Mouse (Mus musculus): Measurements from ENCODE around the gene Emx1. TPM values are rescaled to one million over a fixed set of nuclear protein-coding genes. Genes with fewer than 3 reads are reported as not detected.

Gene Emx1
- polyA plus RNA-seq, 1 experiment from 2014 or later, result 2.6 TPM

DNA sequence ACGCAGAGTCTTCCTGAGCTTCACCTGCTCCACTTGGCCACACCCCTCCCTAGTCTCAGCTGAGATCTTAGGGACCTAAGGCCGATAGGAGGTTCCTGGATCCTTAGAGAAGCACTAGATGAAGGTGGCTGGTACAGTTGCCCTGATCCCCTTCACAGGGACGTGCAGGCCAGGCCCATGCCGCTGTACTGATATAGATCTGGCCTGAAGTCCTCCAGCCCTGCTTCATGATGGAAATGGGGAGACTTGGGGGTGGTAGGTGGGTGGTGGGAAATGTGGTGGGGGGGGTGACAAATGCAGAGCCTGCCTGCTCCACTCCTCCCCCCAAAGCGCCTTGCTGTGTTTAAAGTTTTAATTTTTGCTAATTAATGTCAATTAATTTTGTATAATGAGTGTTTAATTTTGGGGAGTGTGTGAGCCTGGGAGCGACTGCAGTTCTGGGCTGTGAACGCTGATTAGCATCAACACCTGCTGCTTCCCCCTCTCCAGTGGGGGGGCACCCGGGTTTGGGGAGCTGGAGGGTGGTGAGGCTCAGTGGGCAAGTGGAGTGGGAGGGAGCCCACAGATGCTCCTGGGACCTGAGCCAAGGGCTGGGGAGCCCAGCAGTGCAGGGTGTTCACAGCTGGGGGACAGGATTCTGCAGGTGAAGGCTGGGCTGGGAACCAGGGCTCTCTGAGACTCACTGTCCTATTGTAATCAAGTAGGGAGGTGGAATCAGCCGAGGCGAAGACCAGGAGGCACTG lies 50.5 kb downstream of the Emx1 start:
- no peak overlapping the region for H3K4me3 ChIP-seq
- H3K27me3 ChIP-seq (replicated peaks; ENCODE audit: low read depth, poor library complexity, severe bottlenecking), result 0 out of 2 replicates have a peak, but pooled peaks cover 16% of the 10 kb centered on the region
- no peaks in the 10 kb centered on the region for H3K36me3 ChIP-seq (replicated peaks)
- H3K4me1 ChIP-seq, result peaks cover 39% of the 10 kb centered on the region
- H3K9me3 ChIP-seq, result no peaks in the 10 kb centered on the region
- DNase-seq (ENCODE audit: low spot score), result no peak
- 57% methylated on average over 10 of the region's 10 CpGs for WGBS
- H3K27ac ChIP-seq (replicated peaks), result no peak overlapping the region

DNA sequence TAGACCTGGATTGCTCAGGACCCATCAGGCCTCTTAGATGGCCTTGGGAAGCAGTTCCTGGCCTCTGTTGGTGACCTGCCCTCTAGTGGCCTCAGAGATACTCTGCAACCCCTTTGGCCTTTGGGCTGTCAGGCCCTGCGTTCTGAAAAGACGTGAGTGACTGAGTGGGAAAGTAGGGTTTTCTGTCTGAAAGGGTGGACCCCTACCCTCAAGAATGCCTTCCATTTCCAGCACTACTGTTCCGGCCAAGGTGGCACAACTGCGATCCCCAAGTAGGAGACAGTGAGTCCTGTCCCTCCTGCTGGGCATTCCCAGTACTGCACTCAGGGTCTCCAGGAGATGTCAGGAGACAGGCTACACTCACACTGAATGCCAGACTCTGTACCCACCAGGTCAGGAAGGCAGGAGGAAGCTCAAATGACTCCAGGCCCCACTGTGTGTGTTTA lies 51.8 kb downstream of the Emx1 start:
- no peak overlapping the region for H3K4me3 ChIP-seq
- H3K36me3 ChIP-seq (replicated peaks), result no peaks in the 10 kb centered on the region
- no peaks in the 10 kb centered on the region for H3K9me3 ChIP-seq
- DNase-seq (ENCODE audit: low spot score), result peak; percentile 81
- H3K27ac ChIP-seq (replicated peaks), result no peak overlapping the region
- peaks cover 33% of the 10 kb centered on the region for H3K4me1 ChIP-seq
- 0 out of 2 replicates have a peak, but pooled peaks cover 6% of the 10 kb centered on the region for H3K27me3 ChIP-seq (replicated peaks; ENCODE audit: low read depth, poor library complexity, severe bottlenecking)
- WGBS, result 8% methylated on average over 4 of the region's 4 CpGs

DNA sequence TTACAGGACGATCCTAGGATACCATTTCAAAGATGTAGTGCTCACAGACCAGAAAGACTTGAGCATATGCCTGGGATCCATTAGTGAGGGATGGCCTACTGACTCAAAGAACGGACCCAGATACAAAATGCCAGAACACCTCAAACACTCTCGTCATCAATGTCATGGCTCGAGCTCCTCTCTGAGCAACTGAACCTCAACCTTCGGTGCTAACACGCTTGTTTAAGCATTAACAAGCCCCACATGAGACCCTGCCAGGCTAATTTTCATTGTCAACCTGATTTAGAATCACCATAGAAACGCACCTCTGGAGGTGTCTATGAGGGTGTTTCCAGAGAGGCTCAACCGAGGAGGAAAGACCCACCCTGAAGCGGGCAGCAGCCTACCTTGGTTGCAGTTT lies 62.6 kb downstream of the Emx1 start:
- no peak for DNase-seq (ENCODE audit: low spot score)
- H3K4me3 ChIP-seq, result no peak overlapping the region
- H3K36me3 ChIP-seq (replicated peaks), result no peaks in the 10 kb centered on the region
- H3K9me3 ChIP-seq, result peaks cover 3% of the 10 kb centered on the region
- H3K27ac ChIP-seq (replicated peaks), result no peak overlapping the region
- no peaks in the 10 kb centered on the region for H3K27me3 ChIP-seq (replicated peaks; ENCODE audit: low read depth, poor library complexity, severe bottlenecking)
- H3K4me1 ChIP-seq, result peaks cover 17% of the 10 kb centered on the region
- WGBS, result 89% methylated on average over 9 of the region's 9 CpGs

DNA sequence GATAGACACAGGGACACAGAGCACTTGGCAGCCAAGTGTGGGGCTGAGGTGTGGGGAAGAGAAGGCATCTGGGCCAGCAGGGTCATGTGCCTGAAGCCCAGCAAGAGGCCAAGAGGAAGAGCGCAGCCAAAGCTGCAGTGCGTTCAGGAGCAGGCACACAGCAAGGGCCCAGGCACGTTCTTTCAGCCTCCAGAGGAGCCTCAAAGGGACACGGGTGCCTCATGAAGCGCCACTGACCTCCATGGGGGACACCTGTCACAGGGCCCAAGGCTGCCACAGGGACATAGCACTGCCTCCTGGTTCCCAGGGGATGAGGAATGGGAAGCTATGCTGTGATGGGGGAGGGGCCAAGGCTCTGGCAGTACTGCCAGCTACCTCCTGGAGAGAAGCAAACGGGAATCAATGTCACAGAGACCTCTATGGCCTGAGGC lies 63.6 kb downstream of the Emx1 start:
- H3K27me3 ChIP-seq (replicated peaks; ENCODE audit: low read depth, poor library complexity, severe bottlenecking), result no peaks in the 10 kb centered on the region
- H3K4me1 ChIP-seq, result peaks cover 17% of the 10 kb centered on the region
- no peak overlapping the region for H3K27ac ChIP-seq (replicated peaks)
- no peaks in the 10 kb centered on the region for H3K36me3 ChIP-seq (replicated peaks)
- no peaks in the 10 kb centered on the region for H3K9me3 ChIP-seq
- no peak for DNase-seq (ENCODE audit: low spot score)
- H3K4me3 ChIP-seq, result no peak overlapping the region
- WGBS, result 38% methylated on average over 6 of the region's 6 CpGs

DNA sequence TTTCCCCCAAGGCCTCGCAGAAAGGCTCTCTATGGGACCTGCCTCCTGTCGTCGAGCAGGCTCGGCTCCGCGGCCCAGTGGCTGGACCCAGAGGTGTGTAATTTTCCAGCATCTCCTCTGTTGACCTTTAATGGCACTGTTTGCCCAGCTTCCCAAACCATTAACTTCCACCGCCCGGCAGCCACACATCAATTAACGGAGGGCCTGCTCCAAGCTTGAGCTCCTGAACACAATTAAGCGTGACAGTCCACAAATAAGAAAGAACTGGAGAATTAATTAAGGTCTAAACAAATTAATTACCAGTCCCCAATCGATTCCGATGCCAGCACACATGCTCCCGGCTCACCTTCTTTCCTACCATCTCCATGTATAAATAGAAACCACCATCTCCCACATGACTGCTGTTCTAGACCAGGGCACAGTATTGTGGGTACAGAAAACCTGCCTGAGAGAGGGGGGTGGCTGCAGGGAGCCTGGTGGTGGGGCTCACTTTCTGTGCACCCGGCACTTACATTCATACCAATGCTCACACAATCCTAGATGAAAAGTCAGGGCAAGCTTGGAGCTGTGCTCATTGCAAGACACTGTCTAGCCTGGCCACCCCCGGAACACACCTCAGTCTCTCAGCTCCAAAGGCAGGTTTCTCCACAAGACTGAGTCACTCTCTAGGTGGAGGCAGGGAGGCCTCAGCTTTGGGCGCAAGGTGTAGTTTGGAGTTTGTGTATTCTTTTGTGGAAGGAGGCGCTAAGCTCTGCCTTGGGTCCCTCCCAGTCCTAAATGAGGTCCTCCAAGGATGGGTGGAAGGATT lies 65.2 kb downstream of the Emx1 start:
- Histone ChIP-seq H3K27ac (replicated peaks) (no peak overlapping the region), H3K4me1 (peaks cover 17% of the 10 kb centered on the region), H3K36me3 (replicated peaks) (no peaks in the 10 kb centered on the region), H3K27me3 (replicated peaks; ENCODE audit: low read depth, poor library complexity, severe bottlenecking) (0 out of 2 replicates have a peak, but pooled peaks cover 3% of the 10 kb centered on the region), H3K4me3 (no peak overlapping the region), H3K9me3 (no peaks in the 10 kb centered on the region)
- WGBS, result 84% methylated on average over 17 of the region's 17 CpGs
- no peak for DNase-seq (ENCODE audit: low spot score)

DNA sequence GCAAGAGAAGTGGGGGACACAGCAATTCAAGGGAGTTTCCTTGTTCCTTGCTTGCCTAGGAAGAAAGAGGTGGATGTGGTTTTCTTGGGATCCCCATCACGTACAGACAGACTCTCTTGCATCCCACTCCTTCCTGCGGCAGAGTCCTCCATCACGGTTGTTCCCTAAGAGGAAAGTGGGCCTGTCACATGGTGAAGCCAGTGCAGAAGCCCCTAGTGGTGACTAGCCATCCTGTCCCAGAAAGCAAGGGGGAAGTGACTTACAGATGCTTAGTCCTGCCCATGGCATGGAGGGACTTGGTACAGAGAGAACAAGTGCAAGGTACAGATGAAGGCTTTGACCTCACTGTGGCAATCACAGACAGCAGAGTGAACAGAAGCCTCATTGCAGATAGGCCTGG lies 66.0 kb downstream of the Emx1 start:
- Histone ChIP-seq H3K4me3 (no peak overlapping the region), H3K27ac (replicated peaks) (peak overlapping the region; percentile 44; the same call in 1 of the 2 replicates), H3K27me3 (replicated peaks; ENCODE audit: low read depth, poor library complexity, severe bottlenecking) (0 out of 2 replicates have a peak, but pooled peaks cover 3% of the 10 kb centered on the region), H3K9me3 (no peaks in the 10 kb centered on the region), H3K36me3 (replicated peaks) (no peaks in the 10 kb centered on the region), H3K4me1 (peaks cover 17% of the 10 kb centered on the region)
- WGBS, result 76% methylated on average over 3 of the region's 3 CpGs
- DNase-seq (ENCODE audit: low spot score), result no peak

Other genes with a start within 250 kb of the Emx1 start
- 26.2 and 27.4 TPM in 2 replicates for gene Exoc6b, start 117.9 kb upstream of the Emx1 start, polyA plus RNA-seq (2016; fragmentation: Nextera tagmentation; extraction: Ambion mirVana)
- 53.8 and 58.1 TPM in 2 replicates for gene Spr, start 49.7 kb upstream of the Emx1 start, polyA plus RNA-seq (2016; fragmentation: Nextera tagmentation; extraction: Ambion mirVana)
- 8.5 and 8.6 TPM in 2 replicates for gene Sfxn5, start 146.0 kb downstream of the Emx1 start, polyA plus RNA-seq (2016; fragmentation: Nextera tagmentation; extraction: Ambion mirVana)
- gene Rab11fip5, start 187.2 kb downstream of the Emx1 start, polyA plus RNA-seq (2016; fragmentation: Nextera tagmentation; extraction: Ambion mirVana), result 2.3 and 3.6 TPM in 2 replicates
- gene Noto, start 236.4 kb downstream of the Emx1 start, polyA plus RNA-seq (2016; fragmentation: Nextera tagmentation; extraction: Ambion mirVana), result not detected in 2 replicates
- gene Smyd5, start 244.6 kb downstream of the Emx1 start, polyA plus RNA-seq (2016; fragmentation: Nextera tagmentation; extraction: Ambion mirVana), result 87.6 and 91.0 TPM in 2 replicates

Data from embryonic facial prominence, embryonic 10.5 days (tissue).